ENCODE assay signal across 19 mouse cellular contexts in the genomic region with DNA sequence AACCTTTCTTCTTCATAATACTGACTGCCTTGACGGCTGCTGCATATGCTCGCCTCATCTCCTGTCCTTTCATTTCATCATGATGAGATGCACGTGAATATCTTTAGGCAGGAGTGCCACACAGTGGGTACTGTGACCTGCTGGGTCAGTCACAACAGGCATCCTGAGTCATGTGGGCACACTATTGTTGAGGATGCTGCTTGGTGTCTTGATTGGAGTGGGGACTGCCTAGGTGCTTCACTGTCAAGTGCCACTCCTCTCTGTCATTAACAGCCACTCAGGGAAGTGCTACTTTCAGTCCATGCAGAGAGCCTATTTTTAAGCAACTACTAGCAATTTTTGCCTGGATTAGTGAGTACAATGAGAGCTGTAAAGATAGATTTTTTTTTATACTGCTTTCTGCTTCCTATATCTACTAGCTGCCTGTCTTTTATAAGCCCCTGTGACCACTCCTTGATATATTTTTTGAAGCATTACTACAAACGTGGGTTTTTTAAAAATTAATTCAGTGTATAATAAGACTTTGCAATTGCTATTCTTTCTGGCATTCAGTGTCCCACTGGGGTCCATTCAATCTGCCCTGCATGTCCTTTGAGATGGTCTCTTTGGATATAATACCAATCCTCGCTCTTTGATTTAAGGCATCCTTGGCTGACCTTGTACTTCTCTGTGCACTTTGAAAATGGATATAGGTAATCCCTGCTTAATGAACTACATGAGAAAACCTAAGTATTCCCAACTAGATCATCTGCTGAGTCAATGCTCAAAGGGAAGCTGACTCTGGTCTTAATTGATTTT.
DNase-seq lines count a peak whose midpoint lies in the region; ATAC-seq and TF ChIP-seq lines count a peak whose summit lies in the region.
"Had no signal": no experiment of that assay in that cellular context is flagged by ENCODE, and none has a peak within 500 bp of the region (broad histone marks: within the 10 kb centered on the region; RNA-seq: fewer than 3 reads in every experiment).

No protein-coding gene starts in this region.

- intact Hi-C loops in heart, postnatal 14 days (cut with DNase I): no loop called here
- intact Hi-C loops in gastrocnemius, postnatal 36 days (cut with DNase I): no loop called here

- DNase-seq in midbrain, postnatal 0 days (ENCODE audit: low spot score): no peak
- no peak for DNase-seq in heart, postnatal 14 days
- no peak for DNase-seq in gastrocnemius, postnatal 36 days
- DNase-seq: adrenal gland, postnatal 10 days; cerebellum, adult 11-12 months; cerebellum, adult 9-10 months; cerebellum, postnatal 36 days; gastrocnemius, postnatal 10 days; heart, adult 2 months had no signal

- no peak overlapping the region for H3K4me2 ChIP-seq in forebrain, embryonic 13.5 days
- H3K4me2 ChIP-seq in forebrain, embryonic 16.5 days (ENCODE audit: low read length): no peak overlapping the region
- H3K4me2 ChIP-seq in midbrain, embryonic 12.5 days (replicated peaks): no peak overlapping the region
- H3K4me2 ChIP-seq in midbrain, postnatal 0 days (ENCODE audit: low read depth, low read length, poor library complexity, severe bottlenecking): no peak overlapping the region
- no peak overlapping the region for H3K4me2 ChIP-seq in midbrain, embryonic 15.5 days
- H3K4me2 ChIP-seq: embryonic facial prominence, embryonic 13.5 days; heart, embryonic 11.5 days; heart, embryonic 15.5 days; hindbrain, embryonic 15.5 days had no signal

- ATAC-seq in forebrain, embryonic 13.5 days: peak; percentile 68; the same call in 1 of the 2 replicates
- ATAC-seq in forebrain, embryonic 16.5 days: no peak
- peak; percentile 34; the same call in 1 of the 2 replicates for ATAC-seq in midbrain, embryonic 12.5 days (ENCODE audit: low FRiP score, low read depth)
- no peak for ATAC-seq in midbrain, postnatal 0 days (ENCODE audit: low FRiP score)
- ATAC-seq in midbrain, embryonic 15.5 days (replicated peaks): peak; percentile 69; the same call in 1 of the 2 replicates
- ATAC-seq: inflammation-experienced regulatory T-cells, adult 6 months had no signal

- H3K4me3 ChIP-seq in forebrain, embryonic 13.5 days: no peak overlapping the region
- H3K4me3 ChIP-seq in forebrain, embryonic 16.5 days (replicated peaks; ENCODE audit: low read length): no peak overlapping the region
- no peak overlapping the region for H3K4me3 ChIP-seq in midbrain, embryonic 12.5 days
- no peak overlapping the region for H3K4me3 ChIP-seq in midbrain, postnatal 0 days (ENCODE audit: low read depth, low read length)
- no peak overlapping the region for H3K4me3 ChIP-seq in midbrain, embryonic 15.5 days
- H3K4me3 ChIP-seq: embryonic facial prominence, embryonic 13.5 days; heart, adult 2 months; heart, embryonic 15.5 days; hindbrain, embryonic 10.5 days; hindbrain, embryonic 15.5 days had no signal

- WGBS in forebrain, embryonic 13.5 days: 53% methylated on average over 5 of the region's 5 CpGs
- 54% methylated on average over 5 of the region's 5 CpGs for WGBS in forebrain, embryonic 16.5 days
- 57% methylated on average over 5 of the region's 5 CpGs for WGBS in midbrain, embryonic 12.5 days
- WGBS in midbrain, postnatal 0 days: 46% methylated on average over 5 of the region's 5 CpGs
- 46% methylated on average over 5 of the region's 5 CpGs for WGBS in midbrain, embryonic 15.5 days

- H3K9me3 ChIP-seq in forebrain, embryonic 13.5 days (replicated peaks): no peaks in the 10 kb centered on the region
- H3K9me3 ChIP-seq in forebrain, embryonic 16.5 days (ENCODE audit: control insufficient read depth, low read length): no peaks in the 10 kb centered on the region
- H3K9me3 ChIP-seq in midbrain, embryonic 12.5 days: no peaks in the 10 kb centered on the region
- no peaks in the 10 kb centered on the region for H3K9me3 ChIP-seq in midbrain, postnatal 0 days (ENCODE audit: low read length)
- no peaks in the 10 kb centered on the region for H3K9me3 ChIP-seq in midbrain, embryonic 15.5 days
- H3K9me3 ChIP-seq: embryonic facial prominence, embryonic 13.5 days; heart, embryonic 15.5 days; hindbrain, embryonic 10.5 days; hindbrain, embryonic 15.5 days had no signal

- H3K27me3 ChIP-seq in forebrain, embryonic 13.5 days: no peaks in the 10 kb centered on the region
- H3K27me3 ChIP-seq in forebrain, embryonic 16.5 days (replicated peaks; ENCODE audit: control insufficient read depth, insufficient read depth, low read length): no peaks in the 10 kb centered on the region
- H3K27me3 ChIP-seq in midbrain, embryonic 12.5 days: no peaks in the 10 kb centered on the region
- no peaks in the 10 kb centered on the region for H3K27me3 ChIP-seq in midbrain, postnatal 0 days (ENCODE audit: insufficient read depth, low read length)
- H3K27me3 ChIP-seq in midbrain, embryonic 15.5 days (replicated peaks): no peaks in the 10 kb centered on the region; the same call in 1 of the 2 replicates
- H3K27me3 ChIP-seq: embryonic facial prominence, embryonic 13.5 days; heart, embryonic 15.5 days; hindbrain, embryonic 15.5 days had no signal

- no peaks in the 10 kb centered on the region for H3K36me3 ChIP-seq in forebrain, embryonic 13.5 days (ENCODE audit: poor library complexity, severe bottlenecking)
- no peaks in the 10 kb centered on the region for H3K36me3 ChIP-seq in forebrain, embryonic 16.5 days (ENCODE audit: control insufficient read depth, insufficient read depth)
- no peaks in the 10 kb centered on the region for H3K36me3 ChIP-seq in midbrain, embryonic 12.5 days
- no peaks in the 10 kb centered on the region for H3K36me3 ChIP-seq in midbrain, postnatal 0 days (ENCODE audit: insufficient read depth, low read length)
- H3K36me3 ChIP-seq in midbrain, embryonic 15.5 days (replicated peaks): no peaks in the 10 kb centered on the region
- H3K36me3 ChIP-seq: embryonic facial prominence, embryonic 13.5 days; heart, embryonic 15.5 days; hindbrain, embryonic 10.5 days; hindbrain, embryonic 15.5 days had no signal

- TF ChIP-seq CTCF in midbrain, postnatal 0 days (IDR thresholded peaks at IDR 0.05): no peak

- no peak overlapping the region for H3K9ac ChIP-seq in forebrain, embryonic 13.5 days
- H3K9ac ChIP-seq in forebrain, embryonic 16.5 days (replicated peaks; ENCODE audit: low read depth, low read length): no peak overlapping the region
- no peak overlapping the region for H3K9ac ChIP-seq in midbrain, embryonic 12.5 days (replicated peaks)
- no peak overlapping the region for H3K9ac ChIP-seq in midbrain, postnatal 0 days (replicated peaks; ENCODE audit: low read length, poor library complexity, severe bottlenecking)
- H3K9ac ChIP-seq in midbrain, embryonic 15.5 days: no peak overlapping the region
- H3K9ac ChIP-seq: embryonic facial prominence, embryonic 13.5 days; heart, embryonic 15.5 days; hindbrain, embryonic 15.5 days had no signal

- H3K27ac ChIP-seq in forebrain, embryonic 13.5 days: no peak overlapping the region
- no peak overlapping the region for H3K27ac ChIP-seq in forebrain, embryonic 16.5 days (ENCODE audit: low read length)
- no peak overlapping the region for H3K27ac ChIP-seq in midbrain, embryonic 12.5 days (replicated peaks)
- H3K27ac ChIP-seq in midbrain, postnatal 0 days (ENCODE audit: low read depth, low read length): no peak overlapping the region
- H3K27ac ChIP-seq in midbrain, embryonic 15.5 days: no peak overlapping the region
- H3K27ac ChIP-seq: embryonic facial prominence, embryonic 13.5 days; heart, adult 2 months; heart, embryonic 15.5 days; hindbrain, embryonic 10.5 days; hindbrain, embryonic 15.5 days had no signal

- H3K4me1 ChIP-seq in forebrain, embryonic 13.5 days: no peaks in the 10 kb centered on the region
- H3K4me1 ChIP-seq in forebrain, embryonic 16.5 days (replicated peaks; ENCODE audit: control insufficient read depth, insufficient read depth, low read length): peaks cover 2% of the 10 kb centered on the region
- peaks cover 17% of the 10 kb centered on the region for H3K4me1 ChIP-seq in midbrain, embryonic 12.5 days
- H3K4me1 ChIP-seq in midbrain, postnatal 0 days (ENCODE audit: insufficient read depth, low read length): 0 out of 2 replicates have a peak, but pooled peaks cover under 1% of the 10 kb centered on the region
- H3K4me1 ChIP-seq in midbrain, embryonic 15.5 days: 0 out of 2 replicates have a peak, but pooled peaks cover 7% of the 10 kb centered on the region
- H3K4me1 ChIP-seq: embryonic facial prominence, embryonic 13.5 days; heart, embryonic 15.5 days; hindbrain, embryonic 10.5 days had no signal

Comparison
In these comparisons a context has a peak if more than half of its experiments do, and no peak if none do; other contexts are left out.
1. ATAC-seq: peak in forebrain, embryonic 13.5 days (single experiment), midbrain, embryonic 12.5 days (single experiment) and midbrain, embryonic 15.5 days (single experiment); none in forebrain, embryonic 16.5 days (single experiment) and midbrain, postnatal 0 days (single experiment).